Mouse (Mus musculus) neural tube, embryonic 10.5 days (tissue): Measurements from ENCODE around the gene Mnx1.

Experiments used
- DNase-seq: peaks from one replicate; pipeline ENCODE4 v3.0.0-alpha.2; 2017; ENCODE audit warnings: low spot score; ENCODE audit errors: extremely low spot score

Gene Mnx1

GRCm38 (mm10) chr5:29478208-29479197 is at the start of gene Mnx1:
Gene Mnx1 (minus strand): TSS chr5:29478470.
- peak; percentile 62 for DNase-seq

- no peak for DNase-seq
These were observed 38.2 kb upstream of the Mnx1 start for GRCm38 (mm10) chr5:29516432-29516831.

GRCm38 (mm10) chr5:29515888-29516287 is 37.6 kb upstream of the Mnx1 start:
- no peak for DNase-seq

GRCm38 (mm10) chr5:29507013-29507412 is 28.7 kb upstream of the Mnx1 start:
- no peak for DNase-seq

- DNase-seq = peak; percentile 39
These were observed 9.1 kb upstream of the Mnx1 start for GRCm38 (mm10) chr5:29487321-29487720.

GRCm38 (mm10) chr5:29485941-29486320 is 7.7 kb upstream of the Mnx1 start:
- DNase-seq = no peak

- peak; percentile 55 for DNase-seq
These were observed 7.0 kb upstream of the Mnx1 start for GRCm38 (mm10) chr5:29484965-29485940.

GRCm38 (mm10) chr5:29483801-29484200 is 5.5 kb upstream of the Mnx1 start:
- DNase-seq = no peak

GRCm38 (mm10) chr5:29479198-29479593 is 926 bp upstream of the Mnx1 start:
- peak; percentile 64 for DNase-seq

GRCm38 (mm10) chr5:29477474-29478207 is 629 bp downstream of the Mnx1 start:
- DNase-seq = peak; percentile 62

- peak; percentile 52 for DNase-seq
These were observed 2.2 kb downstream of the Mnx1 start for GRCm38 (mm10) chr5:29476021-29476420.

GRCm38 (mm10) chr5:29475556-29475955 is 2.7 kb downstream of the Mnx1 start:
- DNase-seq = peak; percentile 21

GRCm38 (mm10) chr5:29475041-29475440 is 3.2 kb downstream of the Mnx1 start:
- no peak for DNase-seq

GRCm38 (mm10) chr5:29474246-29474960 is 3.9 kb downstream of the Mnx1 start:
- DNase-seq = no peak

GRCm38 (mm10) chr5:29473551-29474245 is 4.6 kb downstream of the Mnx1 start:
- peak; percentile 67 for DNase-seq

GRCm38 (mm10) chr5:29471855-29472665 is 6.2 kb downstream of the Mnx1 start:
- DNase-seq = peak; percentile 71

GRCm38 (mm10) chr5:29471396-29471795 is 6.9 kb downstream of the Mnx1 start:
- peak; percentile 51 for DNase-seq

- peak; percentile 42 for DNase-seq
These were observed 7.3 kb downstream of the Mnx1 start for GRCm38 (mm10) chr5:29470851-29471394.

- DNase-seq = no peak
These were observed 8.0 kb downstream of the Mnx1 start for GRCm38 (mm10) chr5:29470271-29470670.
